Mouse (Mus musculus) MN1 (cell line): ENCODE data around the gene Tnrc6b.
"Not testable (repeated sequence)": the region's sequence is repeated elsewhere in the genome, so short reads cannot be mapped to it uniquely, and the experiment has no call there.

Experiments used
- DNase-seq: peaks from one replicate; pipeline ENCODE4 v3.0.0-alpha.2; 2016; ENCODE audit warnings: low spot score

Gene Tnrc6b

DNA sequence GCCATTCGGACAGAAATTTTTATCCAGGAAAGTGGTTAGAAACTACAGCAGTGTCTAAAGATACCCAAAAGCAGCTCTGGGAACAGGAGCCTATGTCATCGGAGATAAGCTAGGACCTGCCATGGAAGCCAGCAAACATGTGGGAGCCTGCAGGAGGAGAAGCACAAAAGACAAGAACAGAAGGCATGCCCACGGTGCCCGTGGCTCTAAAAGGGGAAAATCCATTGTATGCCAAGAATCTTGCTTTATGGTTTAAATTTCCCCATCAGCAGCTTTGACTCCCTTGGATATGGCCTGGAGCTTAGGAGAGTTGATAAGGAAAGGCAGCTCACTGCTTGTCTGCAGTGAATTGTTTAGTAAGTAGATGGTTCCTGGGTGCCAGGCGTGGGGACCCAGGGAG, 8.2 kb upstream of the Tnrc6b start:
- no peak for DNase-seq

DNA sequence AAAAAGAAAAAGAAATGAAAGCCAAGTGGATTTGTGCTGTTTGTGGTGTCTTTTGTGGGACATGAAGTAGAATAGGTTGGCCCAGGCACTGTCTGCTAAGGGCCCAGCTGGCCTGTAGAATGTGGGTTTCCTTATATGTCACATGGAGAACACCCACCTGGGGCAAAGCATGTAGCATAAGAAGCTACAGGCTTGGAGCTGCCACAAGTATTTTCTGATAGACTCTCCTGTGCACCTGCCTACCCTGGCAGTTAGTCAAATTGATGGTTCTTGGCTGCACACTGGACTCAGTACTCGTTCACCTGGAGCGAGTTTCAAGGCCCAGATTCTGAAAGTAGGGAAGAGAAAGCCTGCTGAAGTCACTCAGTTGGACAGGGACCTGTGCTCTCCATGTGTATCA, 7.6 kb upstream of the Tnrc6b start:
- DNase-seq = no peak

DNA sequence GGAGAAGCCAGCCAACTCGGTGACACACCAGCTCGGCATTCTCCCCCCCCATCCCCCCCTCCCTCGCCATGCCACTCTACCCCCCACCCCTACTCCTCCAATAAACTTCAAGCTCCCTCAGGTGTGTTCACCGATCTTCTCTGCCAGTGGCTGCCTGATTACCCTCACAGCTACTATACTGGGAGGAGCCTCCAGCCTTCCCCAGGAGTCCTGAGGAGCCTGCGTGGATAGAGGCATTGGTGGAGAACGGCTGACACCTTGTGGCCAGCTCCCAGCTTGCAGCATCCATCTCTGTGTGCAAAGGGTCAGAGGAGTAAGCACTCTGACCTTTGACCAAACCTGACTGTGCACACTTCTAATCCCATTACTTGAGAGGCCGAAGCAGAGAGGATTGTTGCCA, 6.8 kb upstream of the Tnrc6b start:
- DNase-seq = peak; percentile 93

DNA sequence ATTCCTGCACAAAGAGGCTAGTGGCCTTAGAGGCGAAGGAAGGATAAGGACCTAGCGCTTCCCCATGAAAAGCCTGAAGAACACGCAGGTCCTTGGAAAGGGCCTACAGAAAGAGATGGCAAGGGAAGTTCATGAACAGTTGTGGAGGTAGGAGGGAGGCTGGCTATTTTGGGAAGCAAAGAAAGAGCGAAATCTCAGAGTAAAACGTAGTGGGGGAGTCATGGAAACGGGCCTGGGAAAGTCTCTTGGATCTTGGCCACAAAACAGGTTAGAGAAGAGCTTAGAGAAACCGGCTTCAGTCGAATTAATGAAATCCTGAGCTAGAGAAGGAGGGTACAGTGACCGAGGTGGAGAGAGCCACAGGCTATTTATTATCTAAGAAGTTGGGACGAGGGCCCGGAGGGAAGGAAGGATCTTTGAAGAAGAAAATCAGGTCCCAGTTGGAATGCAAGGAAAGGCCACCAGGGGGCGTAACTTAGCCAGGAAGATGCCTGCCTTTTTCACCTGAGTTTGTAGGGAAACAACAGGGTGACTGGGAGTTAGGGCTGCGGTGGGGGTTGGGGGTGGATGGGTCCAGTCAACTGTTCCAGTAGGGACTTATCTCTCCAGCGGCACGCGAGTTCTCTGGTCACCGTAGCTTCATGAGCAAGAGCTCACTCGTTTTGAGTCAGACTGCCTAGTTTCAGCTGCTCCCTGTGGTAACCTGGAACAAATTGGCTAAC, 5.1 kb upstream of the Tnrc6b start:
- peak; percentile 93 for DNase-seq

DNA sequence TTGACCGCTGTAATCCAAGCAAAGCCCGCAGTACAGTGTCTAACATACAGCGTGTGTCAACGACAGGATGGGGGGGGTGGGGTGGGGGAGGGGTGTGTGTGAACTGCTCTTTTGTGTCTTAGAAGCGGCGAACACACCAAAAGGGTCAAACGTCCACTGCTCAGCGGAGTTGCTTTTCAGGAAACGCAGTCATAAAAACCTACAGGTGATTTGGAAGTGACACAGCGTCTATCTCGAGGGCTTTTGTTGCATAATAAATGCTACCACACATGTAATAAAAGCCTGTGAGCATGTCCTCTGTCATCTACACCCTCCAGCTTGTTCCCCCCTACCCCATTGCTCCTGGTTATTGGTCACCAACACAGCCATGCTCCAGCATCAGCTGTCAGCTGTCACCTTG, 4.5 kb upstream of the Tnrc6b start:
- no peak for DNase-seq

DNA sequence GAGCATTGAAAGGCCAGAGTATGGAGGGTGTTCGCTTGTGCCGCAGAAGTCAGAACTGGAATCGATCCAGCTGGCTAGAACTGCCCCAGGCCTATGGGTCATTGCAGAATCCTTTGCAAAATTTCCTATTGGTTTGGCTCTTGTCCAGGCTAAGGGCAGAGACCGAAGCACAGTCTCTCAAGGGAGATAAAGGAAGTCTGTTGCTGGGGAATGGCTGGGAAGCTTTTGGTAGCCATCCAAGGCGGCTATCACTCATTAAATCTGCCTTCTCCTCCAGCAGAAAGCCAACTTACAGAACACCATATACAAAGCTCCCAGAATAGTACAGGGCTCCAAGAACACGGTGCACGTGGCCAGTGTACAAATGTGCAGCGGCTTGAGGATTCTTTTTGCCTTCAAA, 4.0 kb upstream of the Tnrc6b start:
- DNase-seq = peak; percentile 97

DNA sequence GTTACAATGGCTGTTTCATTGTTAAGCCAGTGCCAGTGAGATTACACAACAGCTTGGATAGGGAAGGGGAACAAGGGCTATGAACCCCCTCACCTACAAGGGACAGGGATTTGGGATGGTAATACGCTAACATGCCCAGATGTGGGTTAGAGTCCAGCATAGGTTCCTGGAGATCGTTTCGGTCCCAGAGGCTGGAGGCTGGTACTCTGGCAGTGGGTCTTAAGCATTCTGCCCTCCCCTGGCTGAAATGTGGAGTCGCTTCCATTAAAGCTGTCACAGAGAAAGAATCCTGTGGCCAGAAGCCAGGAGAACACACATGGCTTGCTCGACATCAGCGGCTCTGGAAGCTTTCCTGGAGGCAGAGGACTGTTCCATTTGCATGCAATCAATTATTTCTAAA, 1.5 kb upstream of the Tnrc6b start:
- DNase-seq = peak; percentile 95

DNA sequence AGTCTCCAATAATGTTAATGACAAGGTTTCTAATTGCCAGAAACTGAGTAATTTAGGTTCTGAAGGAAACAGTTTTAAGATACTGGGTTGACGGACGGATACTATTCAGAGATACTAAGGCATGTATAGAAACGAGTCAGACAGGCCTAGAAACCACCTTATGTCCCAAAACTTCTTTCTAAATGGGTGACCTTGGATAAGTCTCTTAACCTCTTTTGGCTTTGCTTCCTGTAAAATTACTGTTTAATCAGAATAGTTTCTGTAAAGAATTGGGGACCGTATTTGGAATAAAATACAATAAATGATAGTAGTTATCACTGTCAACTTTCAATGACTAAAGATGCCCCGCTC, 881 bp upstream of the Tnrc6b start:
- no peak for DNase-seq

DNA sequence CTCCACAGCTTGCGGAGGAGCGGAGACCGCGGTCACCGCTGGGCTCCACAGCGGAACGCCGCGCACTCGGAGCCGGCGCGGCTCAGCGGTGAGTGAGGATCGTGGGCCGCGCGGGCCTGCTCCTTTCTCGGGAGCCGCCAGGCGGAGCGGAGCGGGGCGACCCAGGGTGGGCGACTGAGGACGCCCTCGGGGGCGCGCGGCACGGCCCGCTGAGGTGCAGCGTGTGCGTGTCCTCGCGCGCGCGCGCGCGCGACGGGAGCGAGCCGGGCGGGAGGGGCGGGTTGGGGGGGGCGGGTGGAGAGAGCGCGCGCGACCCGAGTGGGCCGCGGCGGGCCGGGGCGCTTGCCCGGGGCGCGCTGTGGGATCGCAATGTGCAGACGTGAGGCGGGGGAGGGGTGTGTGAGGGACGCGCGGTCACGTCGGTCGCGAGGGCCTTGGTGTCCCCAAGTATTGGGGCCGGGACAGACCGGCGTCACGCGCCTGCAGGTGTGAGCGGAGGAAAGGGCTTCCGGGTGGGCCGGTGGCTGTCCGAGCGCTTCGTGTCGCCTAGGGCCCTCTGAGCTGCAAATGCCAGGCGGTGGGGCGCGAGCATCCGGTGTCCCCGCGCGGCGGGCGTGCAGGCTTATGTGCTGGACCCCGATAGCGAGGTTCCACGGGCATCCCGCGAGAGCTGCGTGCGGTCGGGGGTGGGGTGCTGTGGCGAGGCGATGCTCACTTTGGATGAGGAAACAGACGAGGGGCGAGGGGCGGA, 463 bp downstream of the Tnrc6b start:
- DNase-seq = peak; percentile 90

DNA sequence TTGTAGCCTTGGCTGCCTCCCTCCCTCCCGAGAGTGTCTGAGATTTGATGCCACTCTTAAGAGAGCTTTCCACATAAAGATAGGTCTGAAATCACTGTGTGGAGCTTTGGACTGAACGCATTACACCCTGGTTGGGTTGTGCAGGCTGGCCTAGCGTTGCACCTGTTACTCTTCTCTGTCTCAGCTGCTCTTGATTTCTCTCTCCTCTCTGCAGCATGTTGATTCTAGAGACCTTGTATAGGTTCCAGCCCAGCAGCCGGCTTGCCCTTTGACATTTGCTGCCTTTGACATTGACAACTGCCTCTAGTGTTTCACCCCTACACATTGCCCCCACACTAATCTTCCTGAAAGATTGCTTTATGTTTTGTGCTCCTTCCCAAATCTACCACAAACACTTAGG, 3.2 kb downstream of the Tnrc6b start:
- no peak for DNase-seq

DNA sequence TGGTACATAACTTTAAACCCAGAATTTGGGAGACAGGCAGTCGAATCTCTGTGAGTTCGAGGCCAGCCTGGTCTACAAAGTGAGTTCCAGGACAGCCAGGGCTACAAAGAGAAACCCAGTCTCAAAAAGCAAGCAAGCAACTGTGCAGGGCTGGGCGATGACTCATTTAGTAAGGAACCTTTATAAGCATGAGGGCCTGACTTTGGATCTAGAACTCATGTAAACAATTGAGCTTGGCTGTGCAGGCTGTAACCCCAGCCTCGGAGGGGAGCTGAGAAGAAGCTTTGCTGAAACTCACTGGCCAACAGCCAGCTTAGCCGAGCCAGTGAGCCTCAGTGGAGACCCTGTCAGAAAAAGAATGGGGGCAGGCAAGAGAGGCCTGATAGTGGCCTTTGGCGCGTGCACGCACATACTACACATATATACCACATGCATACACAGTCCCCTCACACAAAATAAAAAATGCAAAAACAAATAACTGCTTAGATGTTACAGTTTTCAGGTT, 5.6 kb downstream of the Tnrc6b start:
- DNase-seq = no peak

DNA sequence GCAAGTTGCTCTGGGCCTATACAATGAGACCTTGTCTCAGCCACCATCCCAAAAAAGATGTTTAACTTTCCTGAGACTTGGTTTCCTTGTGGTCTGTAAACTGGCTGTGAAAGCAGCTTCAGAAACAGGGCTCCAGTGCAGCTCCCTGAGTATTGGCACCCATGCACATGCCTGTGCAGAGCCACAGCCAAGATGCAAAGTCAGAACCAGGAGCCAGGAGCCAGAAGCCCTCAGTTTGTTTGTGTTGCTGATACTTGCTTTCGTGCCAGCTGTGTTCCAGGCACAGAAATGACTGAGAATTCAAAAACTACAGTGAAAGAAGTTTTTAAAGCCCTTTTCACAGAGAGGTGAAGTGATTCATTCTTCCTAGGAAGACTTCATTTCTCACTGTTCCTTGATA, 6.3 kb downstream of the Tnrc6b start:
- no peak for DNase-seq

DNA sequence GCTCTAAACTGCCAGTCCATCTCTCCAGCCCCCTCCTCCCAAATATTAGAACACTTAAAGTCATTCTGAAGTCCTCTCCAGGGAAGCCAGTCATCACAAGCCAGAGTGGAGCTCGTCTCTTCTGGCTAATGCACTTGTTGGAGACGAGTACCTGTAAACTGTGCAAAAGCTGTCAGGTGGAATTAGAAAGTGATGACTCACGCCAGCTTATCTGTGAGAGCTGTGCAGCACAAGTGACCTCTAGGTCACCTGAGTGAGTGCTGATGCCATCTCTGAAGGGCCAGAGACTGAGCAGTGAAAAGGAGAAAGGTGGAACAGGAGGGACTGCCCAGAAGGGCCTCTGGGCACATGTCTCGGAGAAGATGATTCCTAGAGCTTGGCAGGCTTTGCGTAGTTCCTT, 9.1 kb downstream of the Tnrc6b start:
- no peak for DNase-seq

DNA sequence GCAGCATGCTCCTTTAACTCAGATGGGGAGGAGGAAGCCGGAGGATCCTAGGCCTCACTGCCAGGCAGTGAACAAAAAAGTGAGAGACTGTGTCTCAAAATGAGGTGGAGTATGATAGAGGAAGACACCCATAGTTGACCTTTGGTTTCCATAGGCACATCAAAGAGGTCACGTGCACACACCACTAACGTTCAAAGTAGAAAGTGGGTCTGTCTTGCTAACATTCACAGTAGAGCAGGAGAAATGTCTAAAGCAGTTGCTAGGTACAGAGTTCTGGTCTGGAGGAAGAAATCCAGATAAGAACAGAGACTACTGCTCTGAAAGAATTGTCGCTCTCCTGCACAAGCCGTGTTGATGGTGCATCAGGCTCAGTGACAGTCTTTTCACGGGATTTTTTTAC, 10.7 kb downstream of the Tnrc6b start:
- DNase-seq = no peak

DNA sequence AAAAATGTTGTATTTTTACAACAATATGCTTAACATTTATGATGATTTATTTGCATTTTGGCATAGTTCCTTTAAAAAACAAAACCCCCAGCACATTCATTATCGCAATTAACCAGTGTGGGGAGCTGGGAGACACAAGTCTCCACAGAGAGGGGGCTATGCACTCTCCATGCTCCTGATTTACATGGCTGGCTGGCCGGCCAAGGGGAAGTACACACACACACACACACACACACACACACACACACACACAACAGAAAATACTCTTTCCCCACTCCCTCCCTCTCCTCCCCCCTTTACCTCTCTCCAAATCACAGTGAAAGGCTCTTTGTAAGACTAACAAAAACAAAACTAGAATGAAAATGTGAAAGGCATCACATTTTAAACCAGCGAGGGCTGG, 11.3 kb downstream of the Tnrc6b start:
- DNase-seq = no peak

DNA sequence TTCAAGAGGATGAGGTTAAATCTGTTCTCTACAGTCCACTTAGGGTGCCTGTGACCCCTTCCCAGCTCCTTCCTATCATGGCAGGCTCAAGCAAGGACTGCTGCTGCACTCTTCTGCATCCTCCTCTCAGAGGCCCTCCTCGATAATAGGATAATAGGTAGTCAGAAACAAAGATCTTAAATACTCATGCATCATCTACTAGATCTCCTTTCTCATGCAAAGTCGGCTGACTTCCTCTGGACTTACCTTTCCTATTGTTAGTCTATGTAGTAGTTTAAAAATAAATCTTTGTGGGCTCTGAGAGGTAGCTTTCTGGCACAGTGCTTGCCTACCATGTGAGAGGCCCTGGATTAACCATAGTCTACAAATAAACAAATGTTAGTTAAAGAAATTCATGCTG, 18.4 kb downstream of the Tnrc6b start:
- DNase-seq = no peak

DNA sequence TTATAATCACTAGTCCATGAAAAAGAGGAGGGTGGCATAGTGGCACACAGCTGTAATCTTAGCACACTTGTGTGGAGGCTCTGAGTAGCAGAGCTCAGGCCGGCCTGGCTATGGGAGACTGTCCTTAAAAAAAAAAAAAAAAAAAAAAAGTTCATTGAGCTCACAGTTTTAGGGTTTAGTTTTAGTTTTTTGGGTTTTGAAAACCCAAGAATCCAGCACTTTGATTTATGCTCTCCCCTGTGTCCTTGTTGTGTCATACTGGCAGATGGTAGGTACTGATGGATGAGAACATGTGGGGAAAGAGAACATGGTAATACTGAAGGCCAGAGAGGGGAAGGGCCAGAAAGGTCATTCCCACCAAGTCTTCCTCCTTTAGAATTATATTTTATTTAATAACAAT, 19.9 kb downstream of the Tnrc6b start:
- DNase-seq = no peak

DNA sequence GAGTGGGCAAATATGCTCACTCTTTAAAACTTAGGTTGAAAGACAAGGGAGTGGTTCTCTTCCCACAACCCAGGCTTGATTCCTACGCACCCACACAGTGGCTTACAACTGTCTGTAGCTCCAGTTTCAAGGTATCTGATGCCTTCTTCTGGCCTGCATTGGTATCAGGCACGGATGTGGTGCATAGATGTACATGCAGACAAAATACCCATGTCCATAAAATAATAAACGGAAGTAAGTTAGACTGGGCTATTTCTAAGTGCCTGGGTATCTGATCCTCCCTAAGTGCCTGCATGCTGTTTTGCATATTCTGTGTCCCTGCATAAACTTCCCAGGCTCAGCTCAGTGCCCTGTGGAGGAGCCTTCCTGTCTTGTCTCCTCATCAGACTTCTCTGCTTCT, 20.4 kb downstream of the Tnrc6b start:
- DNase-seq = no peak

DNA sequence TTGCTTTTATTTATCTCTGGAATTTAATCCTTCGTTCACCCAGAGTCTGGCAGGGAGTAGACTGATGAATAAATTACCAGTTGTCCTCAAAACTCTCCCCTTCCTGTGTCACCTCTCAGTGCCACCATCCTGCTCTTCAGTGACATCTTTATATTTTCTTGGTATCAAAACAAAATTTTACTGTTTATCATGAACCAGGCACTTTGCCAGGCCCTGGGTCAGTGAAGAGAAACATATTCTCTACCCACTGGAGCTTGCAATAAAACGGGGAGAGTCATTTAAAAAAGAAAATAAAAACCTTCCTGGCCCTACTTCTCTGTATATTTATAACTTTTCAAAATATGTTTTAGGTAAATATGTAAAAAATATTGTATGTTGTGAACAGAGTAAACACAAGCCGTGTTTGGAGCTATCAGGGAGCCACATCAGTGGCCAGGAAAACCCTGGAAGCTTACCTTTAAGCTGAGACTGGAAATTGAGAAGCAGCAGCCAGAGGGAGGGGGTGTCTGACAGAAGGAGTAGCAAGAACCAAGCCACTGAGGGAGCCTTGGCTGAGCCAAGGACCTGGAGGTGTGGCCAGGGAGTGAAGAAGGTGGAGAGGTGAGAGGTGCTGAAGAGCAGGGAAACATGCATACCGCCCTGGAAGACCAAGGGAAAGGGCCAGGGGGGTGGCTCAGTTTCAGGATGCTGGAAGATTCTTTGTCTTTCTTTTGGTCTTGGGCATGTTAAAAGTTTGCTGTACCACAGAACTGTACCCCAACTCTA, 21.3 kb downstream of the Tnrc6b start:
- DNase-seq = no peak

DNA sequence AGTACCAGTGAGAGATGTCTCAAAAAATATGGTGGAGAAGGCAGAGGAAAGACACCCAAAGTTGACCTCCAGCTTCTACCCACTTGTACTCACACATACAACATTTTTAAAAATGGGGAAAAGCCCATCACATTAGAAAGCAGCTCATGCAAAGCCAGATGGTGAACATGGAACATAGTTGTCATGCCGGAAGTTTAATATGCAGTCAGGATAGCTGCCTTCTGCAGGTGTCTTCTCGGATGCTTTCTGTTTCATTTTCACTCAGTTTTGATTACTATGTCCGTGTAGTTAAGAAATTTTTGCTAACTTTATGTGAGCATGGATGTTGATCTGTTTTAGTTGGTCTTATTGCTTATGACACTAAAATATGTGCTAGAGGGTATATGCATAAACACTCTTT, 24.2 kb downstream of the Tnrc6b start:
- no peak for DNase-seq

DNA sequence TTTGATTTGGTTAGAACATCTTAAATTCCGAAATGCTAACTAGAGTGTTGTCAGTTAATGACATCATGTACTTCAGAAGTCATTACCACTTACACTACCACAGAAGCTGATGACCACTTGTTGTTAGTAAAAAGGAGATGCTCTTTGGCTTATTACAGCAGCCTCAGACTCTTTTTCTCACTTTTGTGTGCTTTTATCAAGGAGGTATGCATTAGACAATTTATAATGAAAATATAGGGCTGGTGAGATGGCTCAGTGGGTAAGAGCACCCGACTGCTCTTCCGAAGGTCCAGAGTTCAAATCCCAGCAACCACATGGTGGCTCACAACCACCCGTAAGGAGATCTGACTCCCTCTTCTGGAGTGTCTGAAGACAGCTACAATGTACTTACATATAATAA, 24.6 kb downstream of the Tnrc6b start:
- not testable (repeated sequence) for DNase-seq

DNA sequence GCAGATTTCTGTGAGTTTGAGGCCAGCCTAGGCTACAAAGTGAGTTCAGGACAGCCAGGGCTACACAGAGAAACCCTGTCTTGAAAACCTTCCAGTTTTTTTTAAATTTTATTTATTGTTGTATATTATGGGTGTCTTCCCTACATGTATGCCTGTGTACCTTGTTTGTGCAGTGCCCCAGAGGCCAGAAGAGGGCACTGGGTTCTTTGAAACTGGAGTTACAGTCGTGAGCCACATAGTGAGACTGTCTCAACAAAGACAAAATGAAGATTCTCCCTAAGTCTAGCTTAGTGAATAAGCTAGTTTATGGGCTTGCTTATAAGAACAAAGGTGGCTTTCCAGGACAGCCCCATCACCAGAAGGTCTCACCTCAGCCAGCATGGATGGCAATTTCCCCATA, 25.4 kb downstream of the Tnrc6b start:
- DNase-seq = no peak

DNA sequence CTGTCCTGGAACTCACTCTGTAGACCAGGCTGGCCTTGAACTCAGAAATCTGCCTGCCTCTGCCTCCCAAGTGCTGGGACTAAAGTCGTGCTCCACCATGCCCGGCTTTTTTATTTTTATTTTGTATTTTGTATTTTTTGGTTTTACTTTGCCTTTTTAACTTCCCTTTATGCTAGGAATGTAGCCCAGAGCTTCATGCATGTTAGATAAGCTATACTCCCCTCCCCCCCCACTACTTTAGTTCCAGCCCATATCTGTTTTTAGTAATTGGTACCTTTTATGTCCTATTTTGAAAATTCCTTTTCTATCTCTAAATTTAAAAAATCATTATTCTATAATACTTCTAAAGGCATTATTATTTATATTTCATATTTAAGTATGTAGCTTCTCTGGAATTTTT, 27.1 kb downstream of the Tnrc6b start:
- DNase-seq = no peak
